Mouse (Mus musculus): ENCODE measurements around the gene Thsd4. TPM values are rescaled to one million over a fixed set of nuclear protein-coding genes. Genes with fewer than 3 reads are reported as not detected.
A peak's percentile ranks its signal among the peaks of the same experiment; 100 is the strongest.

Gene Thsd4
- 5.9 and 7.1 TPM in 2 replicates for polyA plus RNA-seq (2012; rRNA removed)

DNA sequence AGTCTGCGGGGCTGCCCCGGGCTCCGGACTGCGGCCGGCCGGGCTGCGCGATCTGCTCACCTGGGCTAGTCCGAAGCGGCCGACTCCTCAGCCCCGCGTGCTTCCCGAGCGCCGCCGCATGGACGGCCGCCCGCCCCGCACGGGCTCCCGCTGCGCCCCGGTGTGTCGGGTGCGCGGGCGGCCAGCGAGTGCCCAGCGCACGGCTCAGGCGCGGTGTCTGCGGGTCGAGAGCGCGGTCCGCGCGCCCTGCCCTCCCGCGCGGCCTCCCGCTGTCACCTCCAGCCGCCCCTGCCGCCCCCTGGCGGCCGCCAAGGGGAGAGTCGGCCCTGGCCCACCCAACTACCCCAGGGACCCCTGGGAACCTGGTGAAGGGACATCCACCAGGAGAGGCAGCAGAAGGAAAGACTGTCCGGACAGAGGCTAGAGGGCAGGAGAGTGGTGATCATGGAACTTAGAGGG lies at the start of gene Thsd4:
Gene Thsd4, minus strand, starts transcription at position 241 of the 459 bp plus-strand sequence.
- Histone ChIP-seq H3K4me3 (ENCODE audit: insufficient read depth, low read depth, low read length) (peak within 1 kb of the TSS; percentile 49), H3K4me1 (ENCODE audit: control insufficient read depth, insufficient read depth, low read length) (peaks cover 3% of the 10 kb centered on the region), H3K27me3 (replicated peaks; ENCODE audit: control insufficient read depth, insufficient read depth, low read length) (no peaks in the 10 kb centered on the region), H3K27ac (ENCODE audit: insufficient read depth, low read depth, low read length) (no peak within 1 kb of the TSS), H3K36me3 (ENCODE audit: control insufficient read depth, insufficient read depth, low read length) (no peaks in the 10 kb centered on the region)
- no peak for TF ChIP-seq POLR2A (IDR thresholded peaks at IDR 0.05; ENCODE audit: low read depth, low read length)
- TF ChIP-seq CTCF (conservative IDR thresholded peaks at IDR 0.05; ENCODE audit: insufficient read depth, insufficient read length, low read depth, low read length) = peak; percentile 49
- WGBS = under 1% methylated on average over 51 of the region's 51 CpGs
- DNase-seq = peak; percentile 55

GRCm38 (mm10) chr9:60571041-60571440 lies 49.2 kb upstream of the Thsd4 start:
- H3K27me3 ChIP-seq (replicated peaks; ENCODE audit: control insufficient read depth, insufficient read depth, low read length) = no peaks in the 10 kb centered on the region
- peaks cover 4% of the 10 kb centered on the region; the same call in 1 of the 2 replicates for H3K4me1 ChIP-seq (ENCODE audit: control insufficient read depth, insufficient read depth, low read length)
- H3K36me3 ChIP-seq (ENCODE audit: control insufficient read depth, insufficient read depth, low read length) = no peaks in the 10 kb centered on the region
- no peak overlapping the region for H3K27ac ChIP-seq (ENCODE audit: insufficient read depth, low read depth, low read length)
- 90% methylated on average over 4 of the region's 4 CpGs for WGBS
- H3K4me3 ChIP-seq (ENCODE audit: insufficient read depth, low read depth, low read length) = no peak overlapping the region
- TF ChIP-seq CTCF (conservative IDR thresholded peaks at IDR 0.05; ENCODE audit: insufficient read depth, insufficient read length, low read depth, low read length) (no peak), POLR2A (IDR thresholded peaks at IDR 0.05; ENCODE audit: low read depth, low read length) (no peak)
- no peak for DNase-seq

DNA sequence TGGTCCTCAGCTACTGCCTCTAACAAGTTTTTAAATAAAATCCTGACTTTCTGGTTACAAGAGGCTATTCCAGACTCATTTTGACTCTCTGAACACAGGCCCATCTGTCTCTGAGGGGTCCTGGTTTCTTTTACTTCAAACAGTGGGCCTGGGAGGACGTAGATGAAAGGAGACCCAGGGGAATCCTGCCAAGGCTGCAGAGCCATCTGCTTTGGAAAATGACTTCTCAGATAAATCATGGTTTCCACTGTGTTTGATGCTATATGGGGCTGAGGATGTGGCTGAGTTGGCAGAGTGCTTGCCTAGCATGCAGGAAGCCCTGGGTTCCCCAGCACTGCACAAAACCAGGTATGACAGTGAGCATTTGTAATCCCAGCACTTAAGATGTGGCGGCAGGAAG lies 47.5 kb upstream of the Thsd4 start:
- Histone ChIP-seq H3K27me3 (replicated peaks; ENCODE audit: control insufficient read depth, insufficient read depth, low read length) (no peaks in the 10 kb centered on the region), H3K4me1 (ENCODE audit: control insufficient read depth, insufficient read depth, low read length) (peaks cover 4% of the 10 kb centered on the region; the same call in 1 of the 2 replicates), H3K27ac (ENCODE audit: insufficient read depth, low read depth, low read length) (no peak overlapping the region), H3K36me3 (ENCODE audit: control insufficient read depth, insufficient read depth, low read length) (no peaks in the 10 kb centered on the region), H3K4me3 (ENCODE audit: insufficient read depth, low read depth, low read length) (no peak overlapping the region)
- WGBS = 91% methylated on average over 2 of the region's 2 CpGs
- no peak for DNase-seq
- TF ChIP-seq POLR2A (IDR thresholded peaks at IDR 0.05; ENCODE audit: low read depth, low read length) (no peak), CTCF (conservative IDR thresholded peaks at IDR 0.05; ENCODE audit: insufficient read depth, insufficient read length, low read depth, low read length) (no peak)

GRCm38 (mm10) chr9:60563809-60564208 lies 42.0 kb upstream of the Thsd4 start:
- Histone ChIP-seq H3K27ac (ENCODE audit: insufficient read depth, low read depth, low read length) (no peak overlapping the region), H3K4me3 (ENCODE audit: insufficient read depth, low read depth, low read length) (no peak overlapping the region), H3K36me3 (ENCODE audit: control insufficient read depth, insufficient read depth, low read length) (no peaks in the 10 kb centered on the region), H3K27me3 (replicated peaks; ENCODE audit: control insufficient read depth, insufficient read depth, low read length) (no peaks in the 10 kb centered on the region), H3K4me1 (ENCODE audit: control insufficient read depth, insufficient read depth, low read length) (peaks cover 4% of the 10 kb centered on the region; the same call in 1 of the 2 replicates)
- WGBS = 90% methylated on average over 7 of the region's 7 CpGs
- TF ChIP-seq POLR2A (IDR thresholded peaks at IDR 0.05; ENCODE audit: low read depth, low read length) = no peak
- TF ChIP-seq CTCF (conservative IDR thresholded peaks at IDR 0.05; ENCODE audit: insufficient read depth, insufficient read length, low read depth, low read length) = no peak
- DNase-seq = no peak

- DNase-seq = peak; percentile 35
- H3K4me1 ChIP-seq (ENCODE audit: control insufficient read depth, insufficient read depth, low read length) = no peaks in the 10 kb centered on the region
- 6% methylated on average over 20 of the region's 20 CpGs for WGBS
- no peaks in the 10 kb centered on the region for H3K27me3 ChIP-seq (replicated peaks; ENCODE audit: control insufficient read depth, insufficient read depth, low read length)
- no peaks in the 10 kb centered on the region for H3K36me3 ChIP-seq (ENCODE audit: control insufficient read depth, insufficient read depth, low read length)
- no peak; the same call in 1 of the 2 replicates for TF ChIP-seq CTCF (conservative IDR thresholded peaks at IDR 0.05; ENCODE audit: insufficient read depth, insufficient read length, low read depth, low read length)
- peak overlapping the region; percentile 29 for H3K4me3 ChIP-seq (ENCODE audit: insufficient read depth, low read depth, low read length)
- peak overlapping the region; percentile 39; the same call in 1 of the 2 replicates for H3K27ac ChIP-seq (ENCODE audit: insufficient read depth, low read depth, low read length)
Observed at GRCm38 (mm10) chr9:60562443-60563371, 40.9 kb upstream of the Thsd4 start.

DNA sequence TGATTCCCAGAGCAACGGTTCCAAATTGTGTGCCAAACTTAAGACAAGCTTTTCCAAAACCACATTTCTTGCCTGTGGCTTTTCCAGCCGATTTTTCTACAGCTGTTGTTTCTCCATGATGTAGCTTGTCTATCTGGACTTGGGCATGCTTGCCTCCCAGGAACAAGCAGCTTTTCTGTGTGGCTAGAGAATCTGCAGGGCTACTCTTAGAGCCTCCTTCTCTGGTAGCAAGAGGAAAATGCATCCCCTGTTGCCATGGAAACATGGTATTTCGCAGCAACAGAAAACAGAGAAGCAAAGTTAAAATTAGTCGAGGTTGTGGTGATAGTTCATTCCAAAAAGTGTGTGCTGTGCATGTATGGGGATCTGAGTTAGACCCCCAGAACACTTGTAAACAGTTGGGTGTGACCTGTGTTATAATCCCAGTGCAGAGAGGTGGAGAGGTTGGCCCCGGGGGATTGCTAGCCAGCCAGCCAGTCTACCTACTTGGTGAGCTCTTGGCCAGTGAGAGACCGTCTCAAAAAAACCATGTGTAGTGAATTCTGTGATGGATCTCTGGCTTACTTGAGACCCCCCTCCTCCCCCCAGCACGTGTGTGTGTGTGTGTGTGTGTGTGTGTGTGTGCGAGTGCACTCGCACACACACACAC lies 39.9 kb upstream of the Thsd4 start:
- no peak for DNase-seq
- WGBS = 27% methylated on average over 9 of the region's 9 CpGs
- TF ChIP-seq CTCF (conservative IDR thresholded peaks at IDR 0.05; ENCODE audit: insufficient read depth, insufficient read length, low read depth, low read length) = no peak
- TF ChIP-seq POLR2A (IDR thresholded peaks at IDR 0.05; ENCODE audit: low read depth, low read length) = no peak
- Histone ChIP-seq H3K4me3 (ENCODE audit: insufficient read depth, low read depth, low read length) (no peak overlapping the region), H3K36me3 (ENCODE audit: control insufficient read depth, insufficient read depth, low read length) (no peaks in the 10 kb centered on the region), H3K4me1 (ENCODE audit: control insufficient read depth, insufficient read depth, low read length) (no peaks in the 10 kb centered on the region), H3K27ac (ENCODE audit: insufficient read depth, low read depth, low read length) (no peak overlapping the region), H3K27me3 (replicated peaks; ENCODE audit: control insufficient read depth, insufficient read depth, low read length) (no peaks in the 10 kb centered on the region)

GRCm38 (mm10) chr9:60558507-60558906 lies 36.7 kb upstream of the Thsd4 start:
- Histone ChIP-seq H3K36me3 (ENCODE audit: control insufficient read depth, insufficient read depth, low read length) (no peaks in the 10 kb centered on the region), H3K27me3 (replicated peaks; ENCODE audit: control insufficient read depth, insufficient read depth, low read length) (no peaks in the 10 kb centered on the region), H3K27ac (ENCODE audit: insufficient read depth, low read depth, low read length) (no peak overlapping the region), H3K4me3 (ENCODE audit: insufficient read depth, low read depth, low read length) (no peak overlapping the region), H3K4me1 (ENCODE audit: control insufficient read depth, insufficient read depth, low read length) (no peaks in the 10 kb centered on the region)
- TF ChIP-seq CTCF (conservative IDR thresholded peaks at IDR 0.05; ENCODE audit: insufficient read depth, insufficient read length, low read depth, low read length) (no peak), POLR2A (IDR thresholded peaks at IDR 0.05; ENCODE audit: low read depth, low read length) (no peak)
- 85% methylated on average over 3 of the region's 3 CpGs for WGBS
- DNase-seq = no peak
